Mouse (Mus musculus) megakaryocyte progenitor cell, adult 5-6 weeks (primary cell): ENCODE results near the gene Ltbp1. TPM values are rescaled to one million over a fixed set of nuclear protein-coding genes. Genes with fewer than 3 reads are reported as not detected.

ENCODE experiments used
- ATAC-seq: replicated peaks from 2 replicates; pipeline ENCODE4 v1.8.0; 2016; ENCODE audit warnings: mild to moderate bottlenecking, moderate TSS enrichment, inconsistent platforms; ENCODE audit not compliant: poor library complexity
- total RNA-seq, 2 experiments: library from RNA; stranded (forward) in 1 of 2; stranded (reverse) in 1 of 2; fragments of 157-497, 149-512 nt in 1 of 2; fragments of 200-1000 nt in 1 of 2; gene quantifications; 2 replicates each; pipeline versions ENCODE4 v1.2.3 to v1.2.4; 2015 to 2017

The Ltbp1 gene
- total RNA-seq, 2 experiments from 2014 or later = 0.12 to 0.30 TPM

DNA sequence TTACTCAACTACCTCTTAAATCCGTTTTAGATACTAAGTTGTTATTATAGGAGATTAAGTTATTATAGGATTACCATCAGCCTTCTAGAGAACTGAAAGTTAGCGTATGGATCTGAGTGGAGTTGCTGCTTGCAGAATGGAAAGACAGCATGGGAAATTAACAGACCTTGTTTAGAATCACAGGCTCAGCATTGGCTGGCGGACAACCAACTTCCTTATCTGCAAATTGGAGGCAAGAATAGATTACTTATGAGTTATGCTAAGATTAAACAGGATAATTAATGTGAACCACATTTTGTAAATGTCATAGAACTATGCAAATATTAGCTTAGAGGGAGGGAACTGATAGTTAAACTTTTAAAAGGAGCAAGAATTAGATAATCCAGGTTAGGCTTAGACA is 223.0 kb downstream of the Ltbp1 start:
- ATAC-seq = no peak

DNA sequence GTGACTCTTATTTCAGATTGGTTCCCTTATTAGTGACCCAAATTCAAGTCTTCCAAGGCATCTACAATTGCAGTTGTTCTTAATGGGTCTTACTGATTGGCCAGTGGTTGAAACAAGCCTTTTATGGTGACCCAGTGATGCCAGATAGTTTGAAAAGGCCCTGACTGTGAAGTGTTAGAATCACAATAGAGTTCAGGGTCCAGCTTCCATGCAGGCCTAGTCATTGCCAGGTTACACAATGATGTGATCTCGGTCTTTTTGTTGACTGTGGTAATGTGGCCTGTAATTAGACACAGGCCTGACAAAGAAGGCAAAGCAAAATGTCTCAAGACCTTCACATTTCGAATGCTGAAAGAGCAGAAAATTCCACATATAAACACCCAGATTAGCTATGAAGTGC is 227.8 kb downstream of the Ltbp1 start:
- no peak for ATAC-seq

- ATAC-seq = peak; percentile 98
Measured at GRCm38 (mm10) chr17:75233923-75234322, 228.6 kb downstream of the Ltbp1 start.

- no peak for ATAC-seq
Measured at GRCm38 (mm10) chr17:75235781-75236180, 230.4 kb downstream of the Ltbp1 start.

DNA sequence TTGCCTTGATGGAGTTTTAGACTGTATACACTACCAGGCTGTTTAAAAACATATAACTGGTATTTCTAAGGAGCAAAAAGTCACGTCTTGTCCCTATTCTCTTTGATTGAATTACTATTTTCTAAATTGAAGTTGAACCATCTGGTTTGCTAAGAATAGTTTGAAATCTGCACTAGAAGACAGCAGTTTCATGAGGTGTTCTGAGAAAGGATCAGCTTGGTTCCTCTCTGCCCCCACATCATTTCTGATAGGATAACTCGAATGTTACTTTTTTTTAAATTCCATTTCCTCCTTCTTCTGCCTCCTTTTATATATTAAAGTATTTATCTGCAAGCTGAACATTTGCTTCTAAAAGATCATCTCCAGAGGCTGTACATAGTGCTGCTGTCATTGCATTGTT is 231.2 kb downstream of the Ltbp1 start:
- ATAC-seq = no peak

GRCm38 (mm10) chr17:75237456-75237855 is 232.1 kb downstream of the Ltbp1 start:
- peak; percentile 50 for ATAC-seq

- no peak for ATAC-seq
Measured at GRCm38 (mm10) chr17:75238655-75239054, 233.3 kb downstream of the Ltbp1 start.

DNA sequence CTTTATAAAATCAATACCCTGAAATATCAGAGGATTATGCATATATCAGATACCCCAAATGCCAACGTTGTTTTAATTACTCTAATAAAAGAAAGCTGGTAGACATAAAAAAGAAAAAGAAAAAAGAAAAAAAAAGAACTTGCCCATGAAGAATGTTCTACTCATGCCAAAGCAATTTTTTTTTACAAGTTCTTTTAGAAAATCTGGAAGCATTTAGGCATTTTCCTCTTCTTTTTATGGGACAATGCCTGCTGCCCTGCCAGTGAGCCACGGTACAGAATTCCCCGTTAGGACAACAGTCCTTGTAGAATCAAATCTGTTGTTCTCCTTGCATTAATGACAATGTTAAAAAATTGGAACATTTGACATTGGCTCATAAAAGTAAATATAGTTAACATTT is 234.2 kb downstream of the Ltbp1 start:
- no peak for ATAC-seq

DNA sequence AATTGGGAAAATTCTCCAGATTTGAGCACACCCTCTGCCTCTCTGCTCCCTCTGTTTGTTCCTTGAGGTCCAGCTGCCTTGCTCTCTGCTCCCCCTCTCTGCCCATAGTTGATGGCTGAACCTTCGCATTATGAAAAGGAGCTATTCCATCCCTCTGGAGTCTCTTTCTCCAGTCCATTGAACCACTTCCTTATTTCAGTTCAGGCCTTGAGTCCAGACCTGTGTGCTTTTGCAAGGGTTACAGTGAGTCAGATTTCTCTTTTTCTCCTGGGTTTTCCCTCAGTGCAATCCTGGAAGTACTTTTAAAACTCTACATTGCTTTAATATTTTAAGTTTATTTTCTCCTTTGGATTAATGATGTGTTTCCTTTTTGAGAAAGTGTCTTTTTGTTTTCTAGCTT is 236.7 kb downstream of the Ltbp1 start:
- ATAC-seq = peak; percentile 61

DNA sequence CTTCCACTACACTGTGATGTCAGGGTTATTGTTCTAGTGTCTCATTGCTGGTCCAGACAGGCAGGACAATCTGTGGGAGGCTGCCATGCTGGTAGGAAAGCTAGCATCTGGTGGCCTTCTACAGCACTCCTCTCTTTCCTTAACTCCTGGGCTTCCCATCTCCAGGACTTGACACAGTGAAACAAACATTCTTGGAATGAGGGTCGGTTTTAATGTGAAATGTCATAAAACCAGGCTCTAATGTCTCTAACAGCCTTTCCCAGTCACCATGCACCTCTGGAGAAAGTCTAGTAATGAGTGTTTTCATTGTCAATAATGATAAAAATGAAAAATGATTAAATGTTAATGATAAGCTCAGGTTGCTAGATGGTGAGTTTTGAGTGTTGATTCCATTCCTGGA is 237.9 kb downstream of the Ltbp1 start:
- no peak for ATAC-seq

DNA sequence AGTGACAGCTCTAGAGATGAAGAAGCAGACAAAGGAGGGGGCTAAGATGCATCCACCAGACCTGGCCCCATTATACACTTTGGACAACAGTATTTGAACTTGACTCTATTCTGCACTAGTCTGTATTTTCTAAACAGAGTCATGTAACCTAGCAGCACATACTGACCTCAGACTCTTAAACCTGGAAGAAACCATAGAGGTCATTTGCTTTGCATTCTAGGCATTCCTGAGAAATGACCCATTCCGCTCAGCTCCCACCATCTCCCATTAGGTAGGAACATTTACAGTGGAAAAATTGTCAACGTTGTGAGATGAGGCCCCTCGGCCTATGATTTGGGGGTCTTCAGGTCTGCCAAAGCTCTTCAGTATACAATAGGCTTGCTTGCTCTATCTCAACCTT is 238.8 kb downstream of the Ltbp1 start:
- ATAC-seq = no peak

DNA sequence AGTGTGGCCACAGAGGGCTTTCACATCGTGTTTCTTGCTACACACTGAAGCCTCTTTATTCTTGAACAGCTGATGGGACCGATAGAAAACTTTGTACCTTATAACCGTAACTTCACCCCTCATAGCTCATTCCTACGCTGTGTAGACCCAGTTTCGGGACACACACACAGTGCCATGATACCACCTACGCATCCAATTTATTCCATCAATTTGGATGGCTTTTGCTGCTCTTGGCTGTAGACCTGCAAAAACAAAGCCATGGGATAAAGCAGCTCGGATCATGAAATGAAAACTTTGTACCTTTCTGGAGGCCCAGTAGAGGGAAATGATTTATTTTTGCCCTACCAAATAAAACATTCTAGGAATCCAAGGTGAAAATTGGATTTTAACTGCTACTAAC is 239.7 kb downstream of the Ltbp1 start:
- ATAC-seq = no peak

DNA sequence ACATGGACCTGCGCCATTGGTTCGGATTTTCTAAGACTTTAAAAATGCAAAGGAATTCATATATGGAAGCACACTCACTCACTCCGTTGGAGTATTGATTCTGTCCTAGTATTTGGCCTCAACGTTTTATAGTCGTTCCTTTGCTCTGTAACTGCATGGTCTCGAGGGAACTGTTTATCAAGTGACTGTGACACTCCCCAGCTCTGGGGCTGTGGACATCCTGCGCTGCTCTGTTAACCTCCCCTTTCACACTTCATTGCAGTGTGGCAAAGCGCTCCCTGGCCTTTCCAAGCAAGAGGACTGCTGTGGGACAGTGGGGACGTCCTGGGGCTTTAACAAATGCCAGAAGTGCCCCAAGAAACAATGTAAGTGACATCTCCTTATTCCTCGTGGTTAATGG is 243.3 kb downstream of the Ltbp1 start:
- no peak for ATAC-seq

DNA sequence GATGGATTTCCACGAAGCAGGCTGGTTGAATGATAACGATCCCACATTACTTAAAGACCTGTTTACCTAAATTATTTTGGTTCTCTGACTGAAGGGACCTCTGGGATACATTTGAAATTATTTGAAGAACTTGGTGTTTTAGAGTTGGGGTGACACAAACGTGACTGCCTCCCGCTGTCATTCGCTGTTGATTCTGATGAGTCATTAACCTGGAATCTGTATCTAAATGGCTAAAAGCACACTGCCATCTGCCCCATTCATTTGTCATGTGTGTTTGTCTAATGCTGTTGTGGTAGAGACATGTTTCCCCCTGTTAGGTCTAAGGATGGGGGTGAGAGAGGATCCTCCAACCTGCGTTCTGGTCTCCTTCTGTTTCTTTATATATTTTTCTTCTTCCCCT is 245.2 kb downstream of the Ltbp1 start:
- no peak for ATAC-seq

DNA sequence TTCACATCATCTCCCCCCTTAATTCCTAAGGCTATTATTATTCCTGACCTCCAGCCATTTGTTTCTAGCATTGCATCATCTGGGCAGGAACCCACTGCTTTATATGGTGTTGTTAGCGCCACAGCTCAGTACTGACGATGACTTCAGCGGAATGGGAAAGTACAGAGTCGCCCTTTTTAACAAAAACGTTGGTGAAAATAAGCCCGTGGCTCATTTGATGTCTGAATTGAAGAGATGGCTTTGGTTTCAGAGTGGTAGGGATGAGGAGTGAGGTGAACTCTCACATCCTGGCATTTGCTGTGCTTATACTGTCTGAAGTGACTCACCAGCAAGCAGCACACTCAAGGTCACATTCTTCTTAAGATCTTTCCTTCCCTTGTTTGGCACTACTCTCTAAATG is 245.7 kb downstream of the Ltbp1 start:
- ATAC-seq = no peak

GRCm38 (mm10) chr17:75252540-75252939 is 247.2 kb downstream of the Ltbp1 start:
- no peak for ATAC-seq

DNA sequence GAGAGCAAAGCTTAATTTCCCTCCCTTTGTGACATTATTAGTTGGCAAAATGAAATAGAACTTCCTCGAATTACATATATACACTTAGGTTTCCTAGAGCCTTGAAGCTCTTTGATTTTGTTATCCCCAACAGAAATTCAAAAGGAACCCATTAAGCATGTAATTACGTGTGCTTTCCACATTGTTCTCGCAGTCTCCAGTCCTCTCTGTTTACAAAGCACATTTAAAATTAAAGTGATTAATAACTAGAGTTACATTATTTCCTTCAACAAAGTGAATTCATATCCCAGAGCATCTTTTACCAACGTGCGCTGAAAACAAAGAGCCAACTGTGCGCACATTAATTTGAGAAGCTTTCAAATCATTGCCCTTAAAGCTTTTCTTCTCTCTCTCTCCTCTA is 249.5 kb downstream of the Ltbp1 start:
- no peak for ATAC-seq

GRCm38 (mm10) chr17:75255967-75256366 is 250.6 kb downstream of the Ltbp1 start:
- no peak for ATAC-seq

- ATAC-seq = no peak
Measured at GRCm38 (mm10) chr17:75258427-75258826, 253.1 kb downstream of the Ltbp1 start.

- no peak for ATAC-seq
Measured at GRCm38 (mm10) chr17:75263336-75263990, 258.1 kb downstream of the Ltbp1 start.

- ATAC-seq = no peak
Measured at GRCm38 (mm10) chr17:75268506-75268905, 263.1 kb downstream of the Ltbp1 start.

GRCm38 (mm10) chr17:75272446-75272845 is 267.1 kb downstream of the Ltbp1 start:
- ATAC-seq = peak; percentile 57; the same call in 1 of the 2 replicates

GRCm38 (mm10) chr17:75273272-75273671 is 267.9 kb downstream of the Ltbp1 start:
- ATAC-seq = no peak
